Mouse (Mus musculus) MEL (cell line): ENCODE results near the gene Snd1. TPM values are rescaled to one million over a fixed set of nuclear protein-coding genes. Genes with fewer than 3 reads are reported as not detected.

ENCODE experiments used
- DNase-seq: peaks from one replicate; pipeline ENCODE4 v3.0.0; 2011; ENCODE audit warnings: low read depth, low spot score
- H3K27ac ChIP-seq: 2 replicates; pipeline ENCODE4 v1.5.1; 2012; ENCODE audit warnings: low read depth, mild to moderate bottlenecking, control low read depth, low read length, moderate library complexity; ENCODE audit not compliant: control insufficient read depth
- H3K27me3 ChIP-seq, 2 experiments: fragments of 150-350 bp in 1 of 2; sonication (generic) in 1 of 2; 2 replicates each; pipeline ENCODE4 v1.6.1; 2012; ENCODE audit warnings: low read length in 2 of 2, mild to moderate bottlenecking in 2 of 2, improper control_type of control experiment in 1 of 2, moderate library complexity in 1 of 2; ENCODE audit not compliant: insufficient read depth in 2 of 2, control insufficient read depth in 1 of 2
- H3K36me3 ChIP-seq, 2 experiments: 2 replicates each; pipeline ENCODE4 v1.6.1; 2012 to 2014; ENCODE audit warnings: low read length in 2 of 2, improper control_type of control experiment in 1 of 2, inconsistent platforms in 1 of 2, mild to moderate bottlenecking in 1 of 2; ENCODE audit not compliant: insufficient read depth in 2 of 2, control insufficient read depth in 1 of 2
- H3K4me1 ChIP-seq, 2 experiments: fragments of 150-350 bp in 1 of 2; sonication (generic) in 1 of 2; 2 replicates each; pipeline ENCODE4 v1.6.1; 2012; ENCODE audit warnings: low read length in 2 of 2, improper control_type of control experiment in 1 of 2, mild to moderate bottlenecking in 1 of 2; ENCODE audit not compliant: insufficient read depth in 2 of 2, control insufficient read depth in 1 of 2
- H3K4me3 ChIP-seq, 2 experiments: fragments of 150-350 bp in 1 of 2; sonication (generic) in 1 of 2; 2 replicates each; pipeline ENCODE4 v1.5.1; 2012; ENCODE audit warnings: low read depth in 2 of 2, low read length in 2 of 2, mild to moderate bottlenecking in 2 of 2, moderate library complexity in 2 of 2, control low read depth in 1 of 2, improper control_type of control experiment in 1 of 2; ENCODE audit not compliant: control insufficient read depth in 1 of 2, insufficient read depth in 1 of 2
- H3K79me2 ChIP-seq: 2 replicates; pipeline ENCODE4 v1.6.1; 2012; ENCODE audit warnings: mild to moderate bottlenecking, low read length, moderate library complexity; ENCODE audit not compliant: control insufficient read depth, poor library complexity, insufficient read depth
- H3K9ac ChIP-seq: 2 replicates; pipeline ENCODE4 v1.6.1; 2012; ENCODE audit warnings: low read depth, mild to moderate bottlenecking, control low read depth, low read length, moderate library complexity; ENCODE audit not compliant: control insufficient read depth, poor library complexity, severe bottlenecking
- H3K9me3 ChIP-seq: fragments of 150-350 bp; sonication (generic); replicated peaks from 2 replicates; pipeline ENCODE4 v1.6.1; 2012; ENCODE audit warnings: mild to moderate bottlenecking, low read length, improper control_type of control experiment, moderate library complexity; ENCODE audit not compliant: insufficient read depth
- BHLHE40 ChIP-seq: IDR thresholded peaks from 2 replicates; pipeline ENCODE4 v1.6.1; 2012; ENCODE audit warnings: low read depth, mild to moderate bottlenecking, inconsistent platforms, low read length, improper control_type of control experiment, borderline replicate concordance
- CHD2 ChIP-seq: IDR thresholded peaks from 2 replicates; pipeline ENCODE4 v1.6.1; 2011; ENCODE audit warnings: low read length, improper control_type of control experiment
- CTCF ChIP-seq, 3 experiments: IDR thresholded peaks in 2 of 3; conservative IDR thresholded peaks in 1 of 3; 2 replicates each; pipeline ENCODE4 v1.5.1; 2011 to 2012; ENCODE audit warnings: low read length in 3 of 3, low read depth in 2 of 3, mild to moderate bottlenecking in 2 of 3, improper control_type of control experiment in 1 of 3, inconsistent platforms in 1 of 3, mixed read lengths in 1 of 3, moderate library complexity in 1 of 3; ENCODE audit not compliant: control insufficient read depth in 1 of 3, insufficient read depth in 1 of 3, poor library complexity in 1 of 3, severe bottlenecking in 1 of 3
- ELF1 ChIP-seq: IDR thresholded peaks from 2 replicates; pipeline ENCODE4 v1.6.1; 2014; ENCODE audit warnings: low read depth, mild to moderate bottlenecking, inconsistent platforms, low read length, improper control_type of control experiment, moderate library complexity
- ETS1 ChIP-seq: IDR thresholded peaks from 2 replicates; pipeline ENCODE4 v1.6.1; 2012; ENCODE audit warnings: low read depth, mild to moderate bottlenecking, inconsistent platforms, low read length, improper control_type of control experiment, moderate library complexity
- HCFC1 ChIP-seq: IDR thresholded peaks from 2 replicates; pipeline ENCODE4 v1.6.1; 2012; ENCODE audit warnings: low read depth, mild to moderate bottlenecking, inconsistent platforms, low read length, improper control_type of control experiment, moderate library complexity
- MAX ChIP-seq: IDR thresholded peaks from 2 replicates; pipeline ENCODE4 v1.6.1; 2011; ENCODE audit warnings: low read length, improper control_type of control experiment
- MAZ ChIP-seq: IDR thresholded peaks from 2 replicates; pipeline ENCODE4 v1.6.1; 2012; ENCODE audit warnings: low read depth, mild to moderate bottlenecking, inconsistent platforms, low read length, improper control_type of control experiment
- MEF2A ChIP-seq: IDR thresholded peaks from 2 replicates; pipeline ENCODE4 v1.6.1; 2014; ENCODE audit warnings: low read depth, mild to moderate bottlenecking, inconsistent platforms, low read length, improper control_type of control experiment; ENCODE audit not compliant: poor library complexity, insufficient replicate concordance, severe bottlenecking; ENCODE audit errors: extremely low read depth
- MYC ChIP-seq: IDR thresholded peaks from 2 replicates; pipeline ENCODE4 v1.6.1; 2011; ENCODE audit warnings: low read depth, mild to moderate bottlenecking, low read length, improper control_type of control experiment, moderate library complexity
- NELFE ChIP-seq: IDR thresholded peaks from 2 replicates; pipeline ENCODE4 v1.6.1; 2011; ENCODE audit warnings: low read depth, low read length, improper control_type of control experiment
- NRF1 ChIP-seq: IDR thresholded peaks from 2 replicates; pipeline ENCODE4 v1.6.1; 2014; ENCODE audit warnings: low read depth, mild to moderate bottlenecking, inconsistent platforms, low read length, improper control_type of control experiment, moderate library complexity; ENCODE audit not compliant: poor library complexity, insufficient read depth, severe bottlenecking
- POLR2A ChIP-seq, 2 experiments: IDR thresholded peaks; 2 replicates each; pipeline ENCODE4 v1.6.1; 2011 to 2012; ENCODE audit warnings: low read length in 2 of 2, mild to moderate bottlenecking in 2 of 2, control low read depth in 1 of 2, improper control_type of control experiment in 1 of 2, low read depth in 1 of 2, moderate library complexity in 1 of 2; ENCODE audit not compliant: control insufficient read depth in 1 of 2, insufficient read depth in 1 of 2, poor library complexity in 1 of 2
- POLR2AphosphoS2 ChIP-seq: IDR thresholded peaks from 2 replicates; pipeline ENCODE4 v1.6.1; 2011; ENCODE audit warnings: low read length, improper control_type of control experiment
- POLR2AphosphoS5 ChIP-seq: IDR thresholded peaks from 2 replicates; pipeline ENCODE4 v1.6.1; 2012; ENCODE audit warnings: low read depth, borderline replicate concordance, mild to moderate bottlenecking, inconsistent platforms, low read length, moderate library complexity, mixed read lengths
- RAD21 ChIP-seq: IDR thresholded peaks from 2 replicates; pipeline ENCODE4 v1.6.1; 2011; ENCODE audit warnings: mild to moderate bottlenecking, low read depth, low read length, improper control_type of control experiment
- RCOR1 ChIP-seq: IDR thresholded peaks from 2 replicates; pipeline ENCODE4 v1.6.1; 2012; ENCODE audit warnings: low read depth, mild to moderate bottlenecking, inconsistent platforms, low read length, improper control_type of control experiment
- SIN3A ChIP-seq: IDR thresholded peaks from 2 replicates; pipeline ENCODE4 v1.6.1; 2012; ENCODE audit warnings: low read length, improper control_type of control experiment, inconsistent platforms
- SMC3 ChIP-seq: IDR thresholded peaks from 2 replicates; pipeline ENCODE4 v1.6.1; 2011; ENCODE audit warnings: low read depth, low read length, improper control_type of control experiment
- TBP ChIP-seq: IDR thresholded peaks from 2 replicates; pipeline ENCODE4 v1.8.0; 2011; ENCODE audit warnings: low read depth, low read length, improper control_type of control experiment
- TCF12 ChIP-seq: IDR thresholded peaks from 2 replicates; pipeline ENCODE4 v1.6.1; 2014; ENCODE audit warnings: low read depth, mild to moderate bottlenecking, inconsistent platforms, low read length, improper control_type of control experiment, moderate library complexity
- UBTF ChIP-seq: IDR thresholded peaks from 2 replicates; pipeline ENCODE4 v1.6.1; 2012; ENCODE audit warnings: low read depth, mild to moderate bottlenecking, inconsistent platforms, low read length, improper control_type of control experiment, moderate library complexity, borderline replicate concordance; ENCODE audit not compliant: insufficient read depth
- USF2 ChIP-seq, 2 experiments: IDR thresholded peaks; 2 replicates each; pipeline ENCODE4 v1.6.1; 2011 to 2012; ENCODE audit warnings: improper control_type of control experiment in 2 of 2, low read length in 2 of 2, borderline replicate concordance in 1 of 2, inconsistent platforms in 1 of 2, low read depth in 1 of 2, mild to moderate bottlenecking in 1 of 2; ENCODE audit not compliant: insufficient read depth in 1 of 2
- ZKSCAN1 ChIP-seq: IDR thresholded peaks from 2 replicates; pipeline ENCODE4 v1.6.1; 2012; ENCODE audit warnings: low read depth, mild to moderate bottlenecking, inconsistent platforms, low read length, improper control_type of control experiment, moderate library complexity
- ZMIZ1 ChIP-seq: IDR thresholded peaks from 2 replicates; pipeline ENCODE4 v1.6.1; 2012; ENCODE audit warnings: low read depth, mild to moderate bottlenecking, inconsistent platforms, low read length, improper control_type of control experiment, moderate library complexity
- polyA plus RNA-seq, 2 experiments: library from polyadenylated mRNA; stranded (reverse) in 1 of 2; unstranded in 1 of 2; fragments of >175 nt in 1 of 2; fragments of >200 nt in 1 of 2; gene quantifications; 2 replicates each; pipeline versions ENCODE4 v1.2.1 to v1.2.4; 2012; ENCODE audit warnings: low replicate concordance in 2 of 2, low read depth in 1 of 2; ENCODE audit not compliant: insufficient read length in 2 of 2, insufficient read depth in 1 of 2, missing spikeins in 1 of 2
- total RNA-seq: library from RNA; depleted of rRNA; stranded (reverse); fragments of 300-350 nt; gene quantifications from 2 replicates; pipeline ENCODE4 v1.2.3, GENCODE M21; 2012

The Snd1 gene
- total and polyA plus RNA-seq, 3 experiments: 192 to 280 TPM; not detected in 1

DNA sequence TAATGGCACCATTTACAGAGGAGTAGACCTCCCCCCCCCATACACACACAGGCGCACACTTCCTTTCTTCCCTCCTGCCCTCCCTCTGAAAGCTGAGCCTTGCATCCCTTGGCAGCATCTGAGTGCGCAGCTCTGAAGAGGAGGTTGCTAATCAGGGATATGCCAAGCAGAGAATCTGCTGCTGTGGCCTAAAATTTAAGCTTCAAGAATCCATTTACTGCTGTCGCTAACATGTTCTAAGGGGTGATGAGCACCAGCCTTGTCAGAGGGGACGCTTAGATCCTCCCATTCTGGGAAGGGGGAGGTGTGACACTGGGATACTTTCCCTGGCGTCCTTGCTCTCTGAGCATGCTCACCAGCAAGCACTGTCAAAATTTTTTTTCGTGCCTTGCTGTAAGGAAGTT, 67.4 kb downstream of the Snd1 start:
- Histone ChIP-seq H3K9ac (no peak overlapping the region), H3K9me3 (no peaks in the 10 kb centered on the region), H3K4me1 (peaks cover 0 to 3% of the 10 kb centered on the region in 2 experiments; a peak in 1 of 4 replicates), H3K27me3 (no peaks in the 10 kb centered on the region), H3K27ac (no peak overlapping the region), H3K36me3 (peaks cover 3 to 35% of the 10 kb centered on the region in 2 experiments), H3K79me2 (peaks cover 3% of the 10 kb centered on the region; the same call in 1 of the 2 replicates), H3K4me3 (no peak overlapping the region)
- TF ChIP-seq RCOR1 (no peak), CTCF (IDR thresholded peaks at IDR 0.05 in 2 of 3, conservative IDR thresholded peaks at IDR 0.05 in 1 of 3; ENCODE audit: control insufficient read depth in 1 of 3, insufficient read depth in 1 of 3, low read depth in 2 of 3, low read length in 3 of 3, poor library complexity in 1 of 3, severe bottlenecking in 1 of 3) (no peak), ZMIZ1 (no peak), NELFE (no peak), MAZ (no peak), ELF1 (no peak), SMC3 (no peak), UBTF (no peak), RAD21 (no peak), POLR2AphosphoS2 (no peak), TCF12 (no peak), ETS1 (no peak), MAX (no peak), HCFC1 (no peak), POLR2A (IDR thresholded peaks at IDR 0.05; ENCODE audit: control insufficient read depth in 1 of 2, insufficient read depth in 1 of 2, low read depth in 1 of 2, low read length in 2 of 2, poor library complexity in 1 of 2) (no peak), MEF2A (no peak)
- DNase-seq: no peak

GRCm38 (mm10) chr6:28546943-28547342, 72.0 kb downstream of the Snd1 start:
- peaks cover 0 to 48% of the 10 kb centered on the region in 2 experiments; a peak in 2 of 4 replicates for H3K36me3 ChIP-seq
- no peak for TF ChIP-seq POLR2A (IDR thresholded peaks at IDR 0.05; ENCODE audit: control insufficient read depth in 1 of 2, insufficient read depth in 1 of 2, low read depth in 1 of 2, low read length in 2 of 2, poor library complexity in 1 of 2)
- TF ChIP-seq TBP: no peak
- TF ChIP-seq ETS1: no peak
- TF ChIP-seq MYC: no peak
- no peak for TF ChIP-seq BHLHE40
- TF ChIP-seq RCOR1: no peak
- no peak for TF ChIP-seq NRF1
- TF ChIP-seq CTCF (IDR thresholded peaks at IDR 0.05 in 2 of 3, conservative IDR thresholded peaks at IDR 0.05 in 1 of 3; ENCODE audit: control insufficient read depth in 1 of 3, insufficient read depth in 1 of 3, low read depth in 2 of 3, low read length in 3 of 3, poor library complexity in 1 of 3, severe bottlenecking in 1 of 3): no peak
- TF ChIP-seq USF2 (IDR thresholded peaks at IDR 0.05; ENCODE audit: borderline replicate concordance in 1 of 2, insufficient read depth in 1 of 2, low read depth in 1 of 2, low read length in 2 of 2): no peak
- no peak for TF ChIP-seq POLR2AphosphoS5
- TF ChIP-seq ZKSCAN1: no peak
- TF ChIP-seq SIN3A: no peak
- TF ChIP-seq CHD2: no peak
- H3K4me3 ChIP-seq: no peak overlapping the region
- H3K9ac ChIP-seq: no peak overlapping the region
- H3K27me3 ChIP-seq: no peaks in the 10 kb centered on the region
- DNase-seq: no peak
- no peaks in the 10 kb centered on the region for H3K9me3 ChIP-seq
- H3K79me2 ChIP-seq: no peaks in the 10 kb centered on the region
- no peaks in the 10 kb centered on the region for H3K4me1 ChIP-seq
- H3K27ac ChIP-seq: no peak overlapping the region
